Mouse (Mus musculus) CD4-positive helper T cell, adult 2 months (primary cell): ENCODE results near the gene Gpr33.

Experiments used
- DNase-seq: peaks from one replicate; pipeline ENCODE4 v3.0.0-alpha.2; 2012; ENCODE audit warnings: low read depth, missing footprints, low spot score

The Gpr33 gene

GRCm38 (mm10) chr12:52027963-52028362 lies at the start of gene Gpr33:
TSS of gene Gpr33 (minus strand) at chr12:52028063.
- DNase-seq = no peak

- DNase-seq = no peak
Observed at GRCm38 (mm10) chr12:52049324-52049723, 21.5 kb upstream of the Gpr33 start.

- no peak for DNase-seq
Observed at GRCm38 (mm10) chr12:52046371-52046770, 18.5 kb upstream of the Gpr33 start.

- no peak for DNase-seq
Observed at GRCm38 (mm10) chr12:52042818-52043336, 15.0 kb upstream of the Gpr33 start.

GRCm38 (mm10) chr12:52038352-52038751 lies 10.5 kb upstream of the Gpr33 start:
- DNase-seq = no peak

- peak; percentile 53 for DNase-seq
Observed at GRCm38 (mm10) chr12:52034956-52035355, 7.1 kb upstream of the Gpr33 start.

- DNase-seq = no peak
Observed at GRCm38 (mm10) chr12:52032276-52032675, 4.4 kb upstream of the Gpr33 start.

- no peak for DNase-seq
Observed at GRCm38 (mm10) chr12:52014494-52015029, 13.3 kb downstream of the Gpr33 start.

- no peak for DNase-seq
Observed at GRCm38 (mm10) chr12:52014044-52014443, 13.8 kb downstream of the Gpr33 start.

- DNase-seq = no peak
Observed at GRCm38 (mm10) chr12:52013274-52013673, 14.6 kb downstream of the Gpr33 start.

GRCm38 (mm10) chr12:52012159-52012558 lies 15.7 kb downstream of the Gpr33 start:
- DNase-seq = no peak

GRCm38 (mm10) chr12:52010630-52010961 lies 17.3 kb downstream of the Gpr33 start:
- DNase-seq = peak; percentile 34

- DNase-seq = no peak
Observed at GRCm38 (mm10) chr12:52009928-52010629, 17.8 kb downstream of the Gpr33 start.

- DNase-seq = no peak
Observed at GRCm38 (mm10) chr12:52006633-52006994, 21.2 kb downstream of the Gpr33 start.

- DNase-seq = peak; percentile 90
Observed at GRCm38 (mm10) chr12:52005877-52006632, 21.8 kb downstream of the Gpr33 start, which contains the start of gene Dtd2. TSS of gene Dtd2 (minus strand) at chr12:52006501.

GRCm38 (mm10) chr12:52002746-52003145 lies 25.1 kb downstream of the Gpr33 start:
- DNase-seq = peak; percentile 44

- DNase-seq = peak; percentile 78
Observed at GRCm38 (mm10) chr12:52001544-52001943, 26.3 kb downstream of the Gpr33 start.

GRCm38 (mm10) chr12:51998366-51998932 lies 29.4 kb downstream of the Gpr33 start:
- no peak for DNase-seq

- DNase-seq = no peak
Observed at GRCm38 (mm10) chr12:51995738-51996536, 31.9 kb downstream of the Gpr33 start.

GRCm38 (mm10) chr12:51990629-51991028 lies 37.2 kb downstream of the Gpr33 start:
- no peak for DNase-seq

- DNase-seq = no peak
Observed at GRCm38 (mm10) chr12:51988536-51988935, 39.3 kb downstream of the Gpr33 start.
